Mouse (Mus musculus): ENCODE results near the gene Abhd2. TPM values are rescaled to one million over a fixed set of nuclear protein-coding genes. Genes with fewer than 3 reads are reported as not detected.
"Not testable (repeated sequence)": the region's sequence is repeated elsewhere in the genome, so short reads cannot be mapped to it uniquely, and the experiment has no call there.

Gene Abhd2
- polyA plus RNA-seq, 1 experiment from 2014 or later = 9.6 TPM

- peaks cover 17% of the 10 kb centered on the region for H3K4me1 ChIP-seq
- not testable (repeated sequence) for H3K27me3 ChIP-seq; H3K36me3 ChIP-seq; H3K4me3 ChIP-seq; H3K9me3 ChIP-seq; H3K27ac ChIP-seq; H3K9ac ChIP-seq; ATAC-seq (ENCODE audit: insufficient number of reproducible peaks, low FRiP score, low TSS enrichment, low read depth); H3K4me2 ChIP-seq
- 55% methylated on average over 1 of the region's 1 CpGs for WGBS
Observed at GRCm38 (mm10) chr7:79283671-79283941, 10.6 kb downstream of the Abhd2 start.

GRCm38 (mm10) chr7:79284160-79284888 is 11.3 kb downstream of the Abhd2 start:
- no peak for ATAC-seq (ENCODE audit: insufficient number of reproducible peaks, low FRiP score, low TSS enrichment, low read depth)
- Histone ChIP-seq H3K9me3 (no peaks in the 10 kb centered on the region), H3K4me2 (no peak overlapping the region), H3K9ac (no peak overlapping the region), H3K36me3 (no peaks in the 10 kb centered on the region), H3K27ac (no peak overlapping the region), H3K27me3 (no peaks in the 10 kb centered on the region), H3K4me1 (peaks cover 11% of the 10 kb centered on the region), H3K4me3 (no peak overlapping the region)
- WGBS = 75% methylated on average over 14 of the region's 14 CpGs

GRCm38 (mm10) chr7:79284889-79285280 is 11.9 kb downstream of the Abhd2 start:
- H3K4me2 ChIP-seq = no peak overlapping the region
- 91% methylated on average over 8 of the region's 8 CpGs for WGBS
- ATAC-seq (ENCODE audit: insufficient number of reproducible peaks, low FRiP score, low TSS enrichment, low read depth) = no peak
- no peak overlapping the region for H3K27ac ChIP-seq
- no peaks in the 10 kb centered on the region for H3K36me3 ChIP-seq
- H3K27me3 ChIP-seq = no peaks in the 10 kb centered on the region
- no peaks in the 10 kb centered on the region for H3K9me3 ChIP-seq
- peaks cover 8% of the 10 kb centered on the region for H3K4me1 ChIP-seq
- no peak overlapping the region for H3K4me3 ChIP-seq
- H3K9ac ChIP-seq = no peak overlapping the region

- H3K4me1 ChIP-seq = peaks cover 8% of the 10 kb centered on the region
- no peaks in the 10 kb centered on the region for H3K27me3 ChIP-seq
- no peaks in the 10 kb centered on the region for H3K9me3 ChIP-seq
- no peak overlapping the region for H3K27ac ChIP-seq
- ATAC-seq (ENCODE audit: insufficient number of reproducible peaks, low FRiP score, low TSS enrichment, low read depth) = no peak
- no peaks in the 10 kb centered on the region for H3K36me3 ChIP-seq
- no peak overlapping the region for H3K4me3 ChIP-seq
- no peak overlapping the region for H3K9ac ChIP-seq
- H3K4me2 ChIP-seq = no peak overlapping the region
- whole genome bisulfite sequencing = 86% methylated on average over 13 of the region's 13 CpGs
Observed at GRCm38 (mm10) chr7:79285408-79285807, 12.4 kb downstream of the Abhd2 start.

GRCm38 (mm10) chr7:79287226-79287625 is 14.2 kb downstream of the Abhd2 start:
- Histone ChIP-seq H3K9me3 (no peaks in the 10 kb centered on the region), H3K36me3 (no peaks in the 10 kb centered on the region), H3K27me3 (no peaks in the 10 kb centered on the region), H3K4me2 (no peak overlapping the region), H3K4me1 (peaks cover 18% of the 10 kb centered on the region), H3K4me3 (no peak overlapping the region), H3K27ac (no peak overlapping the region), H3K9ac (no peak overlapping the region)
- WGBS = 80% methylated on average over 6 of the region's 6 CpGs
- ATAC-seq (ENCODE audit: insufficient number of reproducible peaks, low FRiP score, low TSS enrichment, low read depth) = no peak

GRCm38 (mm10) chr7:79287928-79288327 is 14.9 kb downstream of the Abhd2 start:
- WGBS = 90% methylated on average over 8 of the region's 8 CpGs

GRCm38 (mm10) chr7:79288422-79288821 is 15.4 kb downstream of the Abhd2 start:
- H3K36me3 ChIP-seq = no peaks in the 10 kb centered on the region
- H3K27ac ChIP-seq = no peak overlapping the region
- no peak for ATAC-seq (ENCODE audit: insufficient number of reproducible peaks, low FRiP score, low TSS enrichment, low read depth)

More at GRCm38 (mm10) chr7:79287928-79288327, 14.9 kb downstream of the Abhd2 start:
- H3K4me1 ChIP-seq = peaks cover 22% of the 10 kb centered on the region
- H3K9ac ChIP-seq = no peak overlapping the region
- H3K9me3 ChIP-seq = no peaks in the 10 kb centered on the region
- H3K4me2 ChIP-seq = no peak overlapping the region
- H3K36me3 ChIP-seq = no peaks in the 10 kb centered on the region
- H3K27ac ChIP-seq = no peak overlapping the region
- ATAC-seq (ENCODE audit: insufficient number of reproducible peaks, low FRiP score, low TSS enrichment, low read depth) = no peak
- H3K27me3 ChIP-seq = no peaks in the 10 kb centered on the region
- no peak overlapping the region for H3K4me3 ChIP-seq

GRCm38 (mm10) chr7:79293605-79294232 is 20.7 kb downstream of the Abhd2 start:
- Histone ChIP-seq H3K4me3 (no peak overlapping the region), H3K9ac (no peak overlapping the region), H3K4me2 (no peak overlapping the region), H3K4me1 (peaks cover 36% of the 10 kb centered on the region), H3K27me3 (no peaks in the 10 kb centered on the region), H3K9me3 (no peaks in the 10 kb centered on the region), H3K36me3 (peaks cover 14% of the 10 kb centered on the region), H3K27ac (no peak overlapping the region)
- 81% methylated on average over 14 of the region's 14 CpGs for WGBS
- no peak for ATAC-seq (ENCODE audit: insufficient number of reproducible peaks, low FRiP score, low TSS enrichment, low read depth)

More at GRCm38 (mm10) chr7:79288422-79288821, 15.4 kb downstream of the Abhd2 start:
- Histone ChIP-seq H3K27me3 (no peaks in the 10 kb centered on the region), H3K4me2 (no peak overlapping the region; the same call in 1 of the 2 replicates), H3K9me3 (no peaks in the 10 kb centered on the region), H3K9ac (no peak overlapping the region), H3K4me1 (peaks cover 17% of the 10 kb centered on the region), H3K4me3 (no peak overlapping the region)
- WGBS = 83% methylated on average over 5 of the region's 5 CpGs

GRCm38 (mm10) chr7:79294449-79294980 is 21.5 kb downstream of the Abhd2 start:
- 87% methylated on average over 13 of the region's 13 CpGs for WGBS
- H3K9ac ChIP-seq = no peak overlapping the region
- no peak for ATAC-seq (ENCODE audit: insufficient number of reproducible peaks, low FRiP score, low TSS enrichment, low read depth)
- H3K4me3 ChIP-seq = no peak overlapping the region
- H3K9me3 ChIP-seq = no peaks in the 10 kb centered on the region
- H3K4me1 ChIP-seq = peaks cover 36% of the 10 kb centered on the region
- H3K36me3 ChIP-seq = peaks cover 14% of the 10 kb centered on the region
- no peaks in the 10 kb centered on the region for H3K27me3 ChIP-seq
- H3K4me2 ChIP-seq = no peak overlapping the region
- no peak overlapping the region for H3K27ac ChIP-seq

GRCm38 (mm10) chr7:79295196-79295826 is 22.3 kb downstream of the Abhd2 start:
- H3K4me1 ChIP-seq = peaks cover 39% of the 10 kb centered on the region
- WGBS = 60% methylated on average over 13 of the region's 13 CpGs
- ATAC-seq (ENCODE audit: insufficient number of reproducible peaks, low FRiP score, low TSS enrichment, low read depth) = no peak
- no peaks in the 10 kb centered on the region for H3K9me3 ChIP-seq
- no peak overlapping the region for H3K27ac ChIP-seq
- H3K27me3 ChIP-seq = no peaks in the 10 kb centered on the region
- no peak overlapping the region for H3K4me3 ChIP-seq
- no peak overlapping the region for H3K9ac ChIP-seq
- H3K4me2 ChIP-seq = no peak overlapping the region
- peaks cover 14% of the 10 kb centered on the region for H3K36me3 ChIP-seq

- H3K4me1 ChIP-seq = peaks cover 28% of the 10 kb centered on the region
- H3K4me2 ChIP-seq = no peak overlapping the region
- H3K4me3 ChIP-seq = no peak overlapping the region
- no peaks in the 10 kb centered on the region for H3K27me3 ChIP-seq
- no peak overlapping the region for H3K9ac ChIP-seq
- no peak for ATAC-seq (ENCODE audit: insufficient number of reproducible peaks, low FRiP score, low TSS enrichment, low read depth)
- peaks cover 14% of the 10 kb centered on the region for H3K36me3 ChIP-seq
- no peaks in the 10 kb centered on the region for H3K9me3 ChIP-seq
- 42% methylated on average over 1 of the region's 1 CpGs for WGBS
- no peak overlapping the region for H3K27ac ChIP-seq
Observed at GRCm38 (mm10) chr7:79298681-79299080, 25.7 kb downstream of the Abhd2 start.

GRCm38 (mm10) chr7:79299548-79299947 is 26.5 kb downstream of the Abhd2 start:
- peaks cover 22% of the 10 kb centered on the region for H3K4me1 ChIP-seq
- no peak overlapping the region for H3K27ac ChIP-seq
- H3K9ac ChIP-seq = no peak overlapping the region
- H3K27me3 ChIP-seq = no peaks in the 10 kb centered on the region
- 77% methylated on average over 7 of the region's 7 CpGs for WGBS
- no peak for ATAC-seq (ENCODE audit: insufficient number of reproducible peaks, low FRiP score, low TSS enrichment, low read depth)
- H3K4me3 ChIP-seq = no peak overlapping the region
- peaks cover 14% of the 10 kb centered on the region for H3K36me3 ChIP-seq
- H3K4me2 ChIP-seq = no peak overlapping the region
- no peaks in the 10 kb centered on the region for H3K9me3 ChIP-seq

Data from limb, embryonic 15.5 days (tissue).